In the genomic region with DNA sequence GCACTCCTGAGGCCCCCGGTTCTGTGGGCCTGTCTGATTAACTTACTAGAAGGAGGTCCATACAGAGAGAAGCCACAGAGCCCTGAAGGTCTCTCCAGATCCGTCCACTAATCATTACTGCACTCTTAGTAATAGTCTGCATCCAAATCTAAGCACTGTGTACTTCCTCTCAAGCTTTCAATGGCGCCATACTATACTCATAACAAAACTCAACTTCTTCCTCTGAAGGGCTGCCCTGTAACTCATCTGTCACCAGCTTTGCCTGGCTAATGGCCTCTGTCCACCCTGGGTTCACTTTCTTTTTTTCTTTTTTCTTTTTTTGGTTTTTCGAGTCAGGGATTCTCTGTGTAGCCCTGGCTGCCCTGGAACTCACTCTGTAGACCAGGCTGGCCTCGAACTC, we compare ENCODE assay signal across 9 mouse cellular contexts. TPM values are rescaled to one million over a fixed set of nuclear protein-coding genes. Genes with fewer than 3 reads are reported as not detected.
A peak's percentile ranks its signal among the peaks of the same experiment; 100 is the strongest.
DNase-seq lines count a peak whose midpoint lies in the region; ATAC-seq and TF ChIP-seq lines count a peak whose summit lies in the region.
"Had no signal": no experiment of that assay in that cellular context is flagged by ENCODE, and none has a peak within 500 bp of the region (broad histone marks: within the 10 kb centered on the region; RNA-seq: fewer than 3 reads in every experiment).

No protein-coding gene starts in this region.

- dilution Hi-C loops in CH12.LX (cut with MboI; ENCODE audit: extremely low pct_ligation_motif_present, extremely low pct_unique_long_range_greater_than_20kb, low sequenced_read_pairs) = no loop called here

- peaks cover 11% of the 10 kb centered on the region for H3K4me1 ChIP-seq in heart, embryonic 16.5 days (ENCODE audit: control insufficient read depth, insufficient read depth, low read length)
- peaks cover 11 to 77% of the 10 kb centered on the region in 2 experiments for H3K4me1 ChIP-seq in CH12.LX (ENCODE audit: control insufficient read depth in 1 of 2, insufficient read depth in 2 of 2)
- peaks cover 63% of the 10 kb centered on the region for H3K4me1 ChIP-seq in liver, embryonic 15.5 days (replicated peaks)

- H3K9me3 ChIP-seq in heart, embryonic 16.5 days (replicated peaks; ENCODE audit: control insufficient read depth, low read length) = no peaks in the 10 kb centered on the region
- no peaks in the 10 kb centered on the region for H3K9me3 ChIP-seq in CH12.LX (replicated peaks; ENCODE audit: low read length)
- H3K9me3 ChIP-seq in liver, embryonic 15.5 days (replicated peaks) = no peaks in the 10 kb centered on the region

- H3K79me2 ChIP-seq in CH12.LX (replicated peaks; ENCODE audit: control insufficient read depth, extremely low read depth, insufficient read depth, poor library complexity, severe bottlenecking) = peaks cover 6% of the 10 kb centered on the region

- no peak for TF ChIP-seq POLR2A in CH12.LX (IDR thresholded peaks at IDR 0.05; ENCODE audit: low read depth, low read length)

- peak overlapping the region; percentile 77; the same call in 1 of the 2 replicates for H3K4me2 ChIP-seq in heart, embryonic 16.5 days (ENCODE audit: low read depth, low read length)
- peak overlapping the region; percentile 33 for H3K4me2 ChIP-seq in CH12.LX (ENCODE audit: insufficient read depth, low read depth, poor library complexity, severe bottlenecking)
- H3K4me2 ChIP-seq in liver, embryonic 15.5 days = peak overlapping the region; percentile 98

- no peak for TF ChIP-seq CTCF in CH12.LX (conservative IDR thresholded peaks at IDR 0.05 in 1 of 2, IDR thresholded peaks at IDR 0.05 in 1 of 2; ENCODE audit: low read depth in 2 of 2, low read length in 2 of 2)

- H3K4me3 ChIP-seq in heart, embryonic 16.5 days (ENCODE audit: low read length) = no peak overlapping the region
- peak overlapping the region; percentile 1 to 97 (median 70) for H3K4me3 ChIP-seq in CH12.LX (replicated peaks in 1 of 3; ENCODE audit: low read depth in 2 of 3, low read length in 2 of 3, poor library complexity in 1 of 3)
- peak overlapping the region; percentile 74 for H3K4me3 ChIP-seq in liver, embryonic 15.5 days (replicated peaks)

- no peak for ATAC-seq in heart, embryonic 16.5 days (replicated peaks; ENCODE audit: extremely low read depth, insufficient read depth, low FRiP score)
- ATAC-seq in granulocyte monocyte progenitor cell, adult 5-6 weeks (replicated peaks; ENCODE audit: poor library complexity, severe bottlenecking) = peak; percentile 10; the same call in 1 of the 2 replicates
- ATAC-seq in liver, embryonic 15.5 days (ENCODE audit: insufficient read depth) = no peak

- no peak for DNase-seq in heart, postnatal 4 days
- DNase-seq in CH12.LX (ENCODE audit: extremely low read depth) = peak; percentile 63
- no peak for DNase-seq in adrenal gland, postnatal 10 days
- DNase-seq in adrenal gland, adult 18-20 months (ENCODE audit: low spot score in 2 of 2) = no peak
- no peak for DNase-seq in left cerebral cortex, adult 9 months (ENCODE audit: low spot score in 2 of 2)
- DNase-seq: heart, postnatal 14 days had no signal

- H3K27ac ChIP-seq in heart, embryonic 16.5 days (ENCODE audit: low read length) = no peak overlapping the region
- H3K27ac ChIP-seq in CH12.LX (ENCODE audit: insufficient read depth, low read depth) = no peak overlapping the region
- H3K27ac ChIP-seq in liver, embryonic 15.5 days (replicated peaks) = peak overlapping the region; percentile 59; the same call in 1 of the 2 replicates

- in situ Hi-C loops in CH12.LX (cut with MboI; ENCODE audit: low pct_ligation_motif_present, low pct_unique_long_range_greater_than_20kb, low sequenced_read_pairs) = loop anchor here (5.0 kb wide), 1 partner anchor 121 kb away; the partner anchor contains the start of gene Tfap4

- 61% methylated on average over 5 of the region's 5 CpGs for WGBS in heart, embryonic 16.5 days
- 59% methylated on average over 5 of the region's 5 CpGs for WGBS in liver, embryonic 15.5 days (ENCODE audit: insufficient replicate concordance)

- no peaks in the 10 kb centered on the region for H3K27me3 ChIP-seq in heart, embryonic 16.5 days (ENCODE audit: control insufficient read depth, insufficient read depth, low read length)
- H3K27me3 ChIP-seq in CH12.LX (replicated peaks) = no peaks in the 10 kb centered on the region
- no peaks in the 10 kb centered on the region for H3K27me3 ChIP-seq in liver, embryonic 15.5 days

- no peak overlapping the region for H3K9ac ChIP-seq in heart, embryonic 16.5 days (ENCODE audit: low read length)
- peak overlapping the region; percentile 50 for H3K9ac ChIP-seq in CH12.LX (ENCODE audit: insufficient read depth, low read depth)
- H3K9ac ChIP-seq in liver, embryonic 15.5 days = no peak overlapping the region

- peak; percentile 77 for TF ChIP-seq EP300 in CH12.LX (IDR thresholded peaks at IDR 0.05; ENCODE audit: low read length)

- H3K36me3 ChIP-seq in heart, embryonic 16.5 days (ENCODE audit: control insufficient read depth, insufficient read depth) = peaks cover 6% of the 10 kb centered on the region
- peaks cover 29 to 42% of the 10 kb centered on the region in 2 experiments for H3K36me3 ChIP-seq in CH12.LX (replicated peaks in 1 of 2; ENCODE audit: control insufficient read depth in 1 of 2, insufficient read depth in 1 of 2, low read length in 1 of 2)
- peaks cover 29% of the 10 kb centered on the region for H3K36me3 ChIP-seq in liver, embryonic 15.5 days (replicated peaks)

- no peak for TF ChIP-seq RAD21 in CH12.LX (IDR thresholded peaks at IDR 0.05; ENCODE audit: low read depth, low read length)

TF ChIP-seq in CH12.LX, 34 proteins besides CTCF, POLR2A, EP300 and RAD21 (continues in another document):
- TF ChIP-seq RCOR1 (conservative IDR thresholded peaks at IDR 0.05; ENCODE audit: low read depth, low read length) = no peak
- no peak for TF ChIP-seq MXI1 (IDR thresholded peaks at IDR 0.05; ENCODE audit: low read depth, low read length)
- no peak for TF ChIP-seq GABPA (IDR thresholded peaks at IDR 0.05; ENCODE audit: insufficient replicate concordance, low read depth, low read length)

RNA-seq across cellular contexts. Expression of gene Coro7, which starts 1.5 kb away (rescaled TPM):
- 13.7 TPM in 2 replicates for polyA plus RNA-seq in heart, embryonic 16.5 days (2015; fragmentation: Nextera tagmentation; extraction: Ambion mirVana)
- 10 to 100 TPM; 24.1 to 26.5 TPM for total RNA-seq in heart, postnatal 4 days (2021)
- total RNA-seq in CH12.LX (2012; rRNA removed) (19.8 and 20.0 TPM in 2 replicates), CH12.LX (2014; rRNA removed) (5.7 and 6.1 TPM in 2 replicates)
- polyA plus RNA-seq in CH12.LX (2012; ENCODE audit: insufficient read length, low read depth) = 40.2 and 43.2 TPM in 2 replicates
- total RNA-seq in granulocyte monocyte progenitor cell, adult 5-6 weeks (2014; fragmentation: Nextera tagmentation) = 115 and 187 TPM in 2 replicates
- total RNA-seq in granulocyte monocyte progenitor cell, adult 5-6 weeks (2017) = 39.8 and 58.1 TPM in 2 replicates
- 10.5 and 13.1 TPM in 2 replicates for polyA plus RNA-seq in liver, embryonic 15.5 days (2015; fragmentation: Nextera tagmentation; extraction: Ambion mirVana)
- 10 to 100 TPM; 27.9 to 38.7 TPM for total RNA-seq in adrenal gland, postnatal 10 days (2021)
- total RNA-seq in adrenal gland, adult 18-20 months (2021) = 10 to 100 TPM; 21.0 to 25.7 TPM

RNA-seq across cellular contexts. Expression of gene Dnaja3, which starts 38.3 kb away (rescaled TPM):
- 87.5 and 88.7 TPM in 2 replicates for polyA plus RNA-seq in heart, embryonic 16.5 days (2015; fragmentation: Nextera tagmentation; extraction: Ambion mirVana)
- total RNA-seq in heart, postnatal 4 days (2021) = 10 to 100 TPM; 82.7 to 84.7 TPM
- total RNA-seq in CH12.LX (2012; rRNA removed) (80.4 and 81.8 TPM in 2 replicates), CH12.LX (2014; rRNA removed) (85.1 and 85.3 TPM in 2 replicates)
- polyA plus RNA-seq in CH12.LX (2012; ENCODE audit: insufficient read length, low read depth) = 51.5 and 56.6 TPM in 2 replicates
- 41.9 and 45.8 TPM in 2 replicates for total RNA-seq in granulocyte monocyte progenitor cell, adult 5-6 weeks (2014; fragmentation: Nextera tagmentation)
- total RNA-seq in granulocyte monocyte progenitor cell, adult 5-6 weeks (2017) = 60.9 and 66.4 TPM in 2 replicates
- polyA plus RNA-seq in liver, embryonic 15.5 days (2015; fragmentation: Nextera tagmentation; extraction: Ambion mirVana) = 45.7 and 50.1 TPM in 2 replicates
- total RNA-seq in adrenal gland, postnatal 10 days (2021) = 100 to 1,000 TPM; 161 to 167 TPM
- total RNA-seq in adrenal gland, adult 18-20 months (2021) = 100 to 1,000 TPM; 132 to 145 TPM

RNA-seq across cellular contexts. Expression of gene Vasn, which starts 38.3 kb away (rescaled TPM):
- 15.7 and 17.2 TPM in 2 replicates for polyA plus RNA-seq in heart, embryonic 16.5 days (2015; fragmentation: Nextera tagmentation; extraction: Ambion mirVana)
- total RNA-seq in heart, postnatal 4 days (2021) = 10 to 100 TPM; 17.7 to 18.2 TPM
- total RNA-seq in CH12.LX (2012; rRNA removed) (1.4 and 2.0 TPM in 2 replicates), CH12.LX (2014; rRNA removed) (2.2 TPM in 2 replicates)
- 4.1 and 5.0 TPM in 2 replicates for polyA plus RNA-seq in CH12.LX (2012; ENCODE audit: insufficient read length, low read depth)
- not detected in 2 replicates for total RNA-seq in granulocyte monocyte progenitor cell, adult 5-6 weeks (2014; fragmentation: Nextera tagmentation)
- total RNA-seq in granulocyte monocyte progenitor cell, adult 5-6 weeks (2017) = 0.67 TPM in 1 of 2 replicates, not detected in the other
- polyA plus RNA-seq in liver, embryonic 15.5 days (2015; fragmentation: Nextera tagmentation; extraction: Ambion mirVana) = 2.4 and 2.8 TPM in 2 replicates
- total RNA-seq in adrenal gland, postnatal 10 days (2021) = 10 to 100 TPM; 10.0 to 14.7 TPM
- total RNA-seq in adrenal gland, adult 18-20 months (2021) = 10 to 100 TPM; 10.0 to 15.3 TPM

RNA-seq across cellular contexts. Expression of gene Nmral1, which starts 41.1 kb away (rescaled TPM):
- 29.7 and 29.9 TPM in 2 replicates for polyA plus RNA-seq in heart, embryonic 16.5 days (2015; fragmentation: Nextera tagmentation; extraction: Ambion mirVana)
- 10 to 100 TPM; 15.2 to 15.5 TPM for total RNA-seq in heart, postnatal 4 days (2021)
- total RNA-seq in CH12.LX (2012; rRNA removed) (20.0 and 20.3 TPM in 2 replicates), CH12.LX (2014; rRNA removed) (2.4 and 3.6 TPM in 2 replicates)
- polyA plus RNA-seq in CH12.LX (2012; ENCODE audit: insufficient read length, low read depth) = 3.2 TPM in 2 replicates
- total RNA-seq in granulocyte monocyte progenitor cell, adult 5-6 weeks (2014; fragmentation: Nextera tagmentation) = 50.8 and 61.6 TPM in 2 replicates
- total RNA-seq in granulocyte monocyte progenitor cell, adult 5-6 weeks (2017) = 75.7 and 82.9 TPM in 2 replicates
- polyA plus RNA-seq in liver, embryonic 15.5 days (2015; fragmentation: Nextera tagmentation; extraction: Ambion mirVana) = 37.2 and 39.6 TPM in 2 replicates
- 10 to 100 TPM; 11.6 to 14.4 TPM for total RNA-seq in adrenal gland, postnatal 10 days (2021)
- total RNA-seq in adrenal gland, adult 18-20 months (2021) = 1 to 10 TPM; 3.1 to 4.7 TPM

RNA-seq across cellular contexts. Expression of gene Hmox2, which starts 48.1 kb away (rescaled TPM):
- polyA plus RNA-seq in heart, embryonic 16.5 days (2015; fragmentation: Nextera tagmentation; extraction: Ambion mirVana) = 98.1 and 101 TPM in 2 replicates
- 10 to 100 TPM; 67.4 to 75.9 TPM for total RNA-seq in heart, postnatal 4 days (2021)
- 72.3 and 73.2 TPM in 2 replicates for total RNA-seq in CH12.LX (2012; rRNA removed)
- 74.0 and 80.4 TPM in 2 replicates for total RNA-seq in CH12.LX (2014; rRNA removed)
- 91.9 and 121 TPM in 2 replicates for polyA plus RNA-seq in CH12.LX (2012; ENCODE audit: insufficient read length, low read depth)
- 70.2 and 73.0 TPM in 2 replicates for total RNA-seq in granulocyte monocyte progenitor cell, adult 5-6 weeks (2014; fragmentation: Nextera tagmentation)
- 77.2 and 95.9 TPM in 2 replicates for total RNA-seq in granulocyte monocyte progenitor cell, adult 5-6 weeks (2017)
- polyA plus RNA-seq in liver, embryonic 15.5 days (2015; fragmentation: Nextera tagmentation; extraction: Ambion mirVana) = 36.6 and 37.9 TPM in 2 replicates
- total RNA-seq in adrenal gland, postnatal 10 days (2021) = 10 to 100 TPM; 93.5 to 97.5 TPM
- 10 to 100 TPM; 73.5 to 83.8 TPM for total RNA-seq in adrenal gland, adult 18-20 months (2021)

Comparison
In these comparisons a context has a peak if more than half of its experiments do, and no peak if none do; other contexts are left out.
1. H3K4me2 ChIP-seq: peak in every context shown above with its lines; median percentile 98 in liver, embryonic 15.5 days; 77 in heart, embryonic 16.5 days; 33 in CH12.LX.